Mouse (Mus musculus) gastrocnemius, adult 18-20 months (tissue): ENCODE measurements around the gene Plin3. TPM values are rescaled to one million over a fixed set of nuclear protein-coding genes. Genes with fewer than 3 reads are reported as not detected.

Experiments used
- DNase-seq: peaks from one replicate; pipeline ENCODE4 v3.0.0; 2021; ENCODE audit warnings: low spot score
- microRNA-seq: library from miRNA; unstranded; fragments of <30 nt; microRNA quantifications from one replicate; pipeline ENCODE4 v1.2.0, GENCODE M21; 2021
- total RNA-seq, 2 experiments: library from RNA; stranded (reverse); gene quantifications; 2 replicates each; pipeline ENCODE4 v1.2.3; 2021

Gene Plin3
- total RNA-seq, 2 experiments from 2014 or later = 32.4 to 50.3 TPM

- peak; percentile 62 for DNase-seq
Measured at GRCm38 (mm10) chr17:56251136-56251829, 41.4 kb downstream of the Plin3 start.

- DNase-seq = no peak
Measured at GRCm38 (mm10) chr17:56245608-56246007, 47.1 kb downstream of the Plin3 start.

GRCm38 (mm10) chr17:56241541-56242401, 50.9 kb downstream of the Plin3 start:
- peak; percentile 86 for DNase-seq

GRCm38 (mm10) chr17:56233818-56234469, 58.7 kb downstream of the Plin3 start:
- no peak for DNase-seq

- no peak for DNase-seq
Measured at GRCm38 (mm10) chr17:56233389-56233788, 59.3 kb downstream of the Plin3 start.

- DNase-seq = no peak
Measured at GRCm38 (mm10) chr17:56229943-56230342, 62.7 kb downstream of the Plin3 start.

Small RNA genes within 50 kb of the gene (microRNA-seq; reads per million reads assigned to microRNA genes)
- gene Mir7b = 5.1 reads per million, percentile 10 among the genes with 10 or more reads in this experiment

Other genes with a start within 250 kb of the Plin3 start
- gene Ubxn6, start 217.8 kb downstream of the Plin3 start, total RNA-seq = 10 to 100 TPM; 62.9 to 69.0 TPM
- 10 to 100 TPM; 23.2 to 25.5 TPM for gene Hdgfl2, start 213.2 kb downstream of the Plin3 start, total RNA-seq
- 100 to 1,000 TPM; 142 to 235 TPM for gene Plin4, start 183.1 kb downstream of the Plin3 start, total RNA-seq
- gene Plin5, start 175.3 kb downstream of the Plin3 start, total RNA-seq = 10 to 100 TPM; 22.5 to 29.0 TPM
- gene Lrg1, start 170.9 kb downstream of the Plin3 start, total RNA-seq = 10 to 100 TPM; 11.4 to 23.0 TPM
- gene Sema6b, start 152.5 kb downstream of the Plin3 start, total RNA-seq = 1 to 10 TPM; 1.5 to 3.7 TPM
- under 1 TPM; 0.21 to 0.25 TPM for gene Tnfaip8l1, start 130.4 kb downstream of the Plin3 start, total RNA-seq
- gene Mydgf, start 109.0 kb downstream of the Plin3 start, total RNA-seq = 10 to 100 TPM; 17.1 to 17.5 TPM
- 10 to 100 TPM; 35.6 to 41.6 TPM for gene Dpp9, start 74.0 kb downstream of the Plin3 start, total RNA-seq
- 100 to 1,000 TPM; 157 to 172 TPM for gene Fem1a, start 36.1 kb downstream of the Plin3 start, total RNA-seq
- gene Ticam1, start 16.1 kb downstream of the Plin3 start, total RNA-seq = 1 to 10 TPM; 2.0 to 2.5 TPM
- gene Arrdc5, start 7.4 kb upstream of the Plin3 start, total RNA-seq = not detected
- under 1 TPM; 0.19 to 0.23 TPM for gene Uhrf1, start 10.4 kb upstream of the Plin3 start, total RNA-seq
- 10 to 100 TPM; 20.1 to 23.1 TPM for gene Kdm4b, start 33.2 kb upstream of the Plin3 start, total RNA-seq
- gene Ptprs, start 183.6 kb upstream of the Plin3 start, total RNA-seq = 10 to 100 TPM; 30.8 to 38.3 TPM
- gene Znrf4, start 219.6 kb upstream of the Plin3 start, total RNA-seq = not detected